Mouse (Mus musculus) heart, adult 18-20 months (tissue): Measurements from ENCODE around the gene Gm4177. TPM values are rescaled to one million over a fixed set of nuclear protein-coding genes. Genes with fewer than 3 reads are reported as not detected.
"Not testable (repeated sequence)": the region's sequence is repeated elsewhere in the genome, so short reads cannot be mapped to it uniquely, and the experiment has no call there.

Source experiments
- DNase-seq, 2 experiments: peaks; one replicate each; pipeline ENCODE4 v3.0.0; 2021 to 2022; ENCODE audit warnings: mixed read lengths in 1 of 2
- long read RNA-seq, 2 experiments: library from polyadenylated mRNA; stranded (forward); transcript quantifications; one replicate each; pipeline ENCODE4 v2.0.0; 2021
- total RNA-seq, 2 experiments: library from RNA; stranded (reverse); gene quantifications; 2 replicates each; pipeline ENCODE4 v1.2.3; 2021

Gm4177 gene
- not detected for total RNA-seq
- long read RNA-seq, experiment 1, result 0 reads
- long read RNA-seq, experiment 2, result 0 reads

GRCm38 (mm10) chr7:21796628-21797027 is at the start of gene Gm4177:
Gene Gm4177 (minus strand): TSS chr7:21796728.
- DNase-seq, result not testable (repeated sequence)

GRCm38 (mm10) chr7:21844167-21844566 is 47.6 kb upstream of the Gm4177 start, which contains the start of gene Gm5725:
Gene Gm5725 (minus strand): TSS chr7:21844267.
- DNase-seq, result not testable (repeated sequence)

- not testable (repeated sequence) for DNase-seq
Observed at GRCm38 (mm10) chr7:21832051-21832450, 35.5 kb upstream of the Gm4177 start, which contains the start of gene Vmn1r135. Gene Vmn1r135 (plus strand): TSS chr7:21832351.

GRCm38 (mm10) chr7:21761375-21761774 is 35.2 kb downstream of the Gm4177 start, which contains the start of gene Gm4175:
Gene Gm4175 (minus strand): TSS chr7:21761475.
- DNase-seq, result not testable (repeated sequence)

Other genes starting within 250 kb of the Gm4177 start
- gene Vmn1r132, start 182.6 kb downstream of the Gm4177 start, total RNA-seq, result not detected
- gene Gm4175, start 35.3 kb downstream of the Gm4177 start, total RNA-seq, result not detected
- not detected for gene Vmn1r135, start 35.6 kb upstream of the Gm4177 start, total RNA-seq
- gene Gm5725, start 47.5 kb upstream of the Gm4177 start, total RNA-seq, result not detected
- not detected for gene Gm5891, start 124.6 kb upstream of the Gm4177 start, total RNA-seq
- not detected for gene Vmn1r137, start 197.9 kb upstream of the Gm4177 start, total RNA-seq
- gene Vmn1r138, start 232.2 kb upstream of the Gm4177 start, total RNA-seq, result not detected